Mouse (Mus musculus) brown adipose tissue, adult 24 weeks (tissue): ENCODE results near the gene Rab44. TPM values are rescaled to one million over a fixed set of nuclear protein-coding genes. Genes with fewer than 3 reads are reported as not detected.
A peak's percentile ranks its signal among the peaks of the same experiment; 100 is the strongest.
"Not testable (repeated sequence)": the region's sequence is repeated elsewhere in the genome, so short reads cannot be mapped to it uniquely, and the experiment has no call there.

Experiments used
- H3K27ac ChIP-seq: fragments of 200-500 bp; replicated peaks from 2 replicates; pipeline ENCODE4 v1.5.1; 2012; ENCODE audit warnings: low read depth, mild to moderate bottlenecking, low read length
- H3K4me1 ChIP-seq: fragments of 200-500 bp; 2 replicates; pipeline ENCODE4 v1.6.1; 2012; ENCODE audit warnings: low read length, mixed read lengths; ENCODE audit not compliant: control insufficient read depth, insufficient read depth, insufficient read length
- H3K4me3 ChIP-seq: fragments of 200-500 bp; 2 replicates; pipeline ENCODE4 v1.5.1; 2012; ENCODE audit warnings: low read depth, mild to moderate bottlenecking, low read length, moderate library complexity; ENCODE audit not compliant: insufficient read depth
- polyA plus RNA-seq: library from polyadenylated mRNA; stranded (reverse); fragments of >200 nt; gene quantifications from 2 replicates; pipeline ENCODE4 v1.2.4, GENCODE M21; 2012; ENCODE audit not compliant: missing spikeins, insufficient read depth, insufficient read length

Gene Rab44
- polyA plus RNA-seq = 0.32 TPM in 1 of 2 replicates, not detected in the other

DNA sequence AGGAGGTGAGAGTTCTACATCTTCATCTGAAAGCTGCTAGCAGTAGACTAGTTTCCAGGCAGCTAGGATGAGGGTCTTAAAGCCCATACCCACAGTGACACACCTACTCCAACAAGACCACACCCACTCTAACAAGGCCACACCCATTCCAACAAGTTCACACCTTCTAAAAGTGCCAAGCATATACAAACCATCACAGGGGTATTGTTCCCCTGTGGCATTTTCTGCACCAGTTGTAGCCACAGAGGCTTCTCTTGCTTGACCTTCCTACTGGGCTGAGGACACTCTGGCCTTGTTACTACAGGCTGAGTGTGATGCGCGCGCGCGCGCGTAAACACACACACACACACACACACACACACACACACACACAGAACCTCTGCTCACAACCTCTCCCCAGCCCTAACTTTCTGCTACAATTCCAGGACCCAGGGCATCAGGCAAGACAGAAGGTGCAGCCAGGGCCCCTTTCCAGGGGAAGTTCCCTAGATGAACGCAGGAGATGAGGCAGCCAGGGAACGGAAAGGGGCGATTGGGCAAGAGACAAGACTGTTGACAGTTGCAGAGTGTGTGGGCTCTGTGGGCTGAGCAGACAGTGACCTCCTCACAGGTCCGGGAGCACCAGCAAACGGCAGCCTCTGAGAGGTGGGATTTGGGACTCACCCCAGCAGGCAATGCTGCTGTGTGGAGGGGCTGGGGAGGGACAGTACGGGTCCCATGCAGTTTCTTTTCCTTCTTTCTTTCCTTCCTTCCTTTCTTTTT is at the start of gene Rab44:
Gene Rab44 (plus strand): TSS at position 555 of the 762 bp plus-strand sequence.
- no peak within 1 kb of the TSS for H3K4me3 ChIP-seq
- no peak within 1 kb of the TSS for H3K27ac ChIP-seq
- H3K4me1 ChIP-seq = peaks cover 3% of the 10 kb centered on the region; the same call in 1 of the 2 replicates

DNA sequence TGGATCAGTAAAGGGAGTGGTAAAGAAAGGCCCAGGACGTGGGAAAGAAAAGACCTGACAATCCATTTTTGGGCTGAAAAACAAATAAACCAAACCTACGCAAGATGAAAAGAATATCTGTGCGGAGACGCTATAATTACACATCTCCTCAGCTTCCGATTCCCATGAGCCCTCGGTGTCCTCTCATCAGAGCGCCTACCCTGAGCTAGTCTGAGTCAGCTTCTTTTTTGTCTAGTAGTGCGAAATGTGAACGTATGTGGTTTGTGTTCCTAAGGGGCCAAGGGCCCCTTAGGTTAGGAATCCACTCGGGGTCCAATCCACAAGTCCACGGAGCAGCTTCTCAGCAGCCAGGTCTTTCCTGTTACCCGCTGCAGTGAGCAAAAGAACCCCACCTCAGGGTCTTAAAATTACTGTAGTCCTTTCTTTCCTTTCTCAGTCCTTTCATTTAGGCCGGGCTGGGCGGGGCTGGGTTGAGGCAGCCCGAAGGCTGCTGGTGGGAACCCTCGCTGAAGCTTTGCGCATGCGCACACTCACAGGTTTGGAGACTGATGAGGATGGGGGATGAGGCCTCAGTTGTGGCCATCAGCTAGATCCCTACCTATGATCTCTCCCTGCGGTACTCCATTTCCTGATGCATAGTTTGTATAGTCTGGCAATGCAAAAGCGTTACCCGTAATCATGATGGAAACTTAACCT is 48.6 kb upstream of the Rab44 start:
- H3K27ac ChIP-seq = no peak overlapping the region
- peaks cover 7% of the 10 kb centered on the region for H3K4me1 ChIP-seq
- no peak overlapping the region for H3K4me3 ChIP-seq

DNA sequence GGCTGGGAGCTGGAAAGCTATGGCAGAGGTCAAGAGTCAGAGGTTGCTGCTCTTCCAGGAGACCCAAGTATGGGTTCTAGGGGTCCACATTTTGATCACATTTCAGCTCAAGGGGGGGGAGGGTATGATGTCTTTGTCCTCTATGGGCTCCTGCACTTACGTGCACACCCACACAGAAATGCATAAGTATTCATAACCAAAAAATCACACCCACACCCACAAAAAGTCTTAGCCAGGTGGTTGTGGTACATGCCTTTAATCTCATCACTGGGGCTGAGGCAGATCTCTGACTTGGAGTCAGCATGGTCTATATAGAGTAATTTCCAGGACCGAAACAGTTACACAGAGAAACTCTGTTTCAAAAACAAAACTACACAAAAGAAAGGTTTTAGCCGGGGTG is 48.0 kb upstream of the Rab44 start:
- no peak overlapping the region for H3K27ac ChIP-seq
- H3K4me3 ChIP-seq = no peak overlapping the region
- peaks cover 5% of the 10 kb centered on the region; the same call in 1 of the 2 replicates for H3K4me1 ChIP-seq

DNA sequence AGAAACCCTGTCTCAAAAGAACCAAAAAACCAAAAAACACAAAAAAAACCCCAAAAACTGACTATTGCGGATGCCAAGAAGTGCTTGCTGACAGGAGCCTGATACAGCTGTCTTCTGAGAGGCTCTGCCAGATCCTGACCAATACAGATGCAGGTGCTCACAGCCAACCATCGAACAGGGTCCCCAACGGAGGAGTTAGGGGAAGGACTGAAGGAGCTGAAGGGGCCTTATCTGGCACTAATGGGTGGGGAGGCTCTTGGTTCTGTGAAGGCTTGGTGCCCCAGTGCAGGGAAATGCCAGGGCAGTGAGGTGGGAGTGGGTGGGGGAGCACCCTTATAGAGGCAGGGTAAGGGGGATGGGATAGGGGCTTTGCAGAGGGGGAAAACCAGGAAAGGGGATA is 46.5 kb upstream of the Rab44 start:
- H3K4me3 ChIP-seq, H3K4me1 ChIP-seq, H3K27ac ChIP-seq: not testable (repeated sequence)

DNA sequence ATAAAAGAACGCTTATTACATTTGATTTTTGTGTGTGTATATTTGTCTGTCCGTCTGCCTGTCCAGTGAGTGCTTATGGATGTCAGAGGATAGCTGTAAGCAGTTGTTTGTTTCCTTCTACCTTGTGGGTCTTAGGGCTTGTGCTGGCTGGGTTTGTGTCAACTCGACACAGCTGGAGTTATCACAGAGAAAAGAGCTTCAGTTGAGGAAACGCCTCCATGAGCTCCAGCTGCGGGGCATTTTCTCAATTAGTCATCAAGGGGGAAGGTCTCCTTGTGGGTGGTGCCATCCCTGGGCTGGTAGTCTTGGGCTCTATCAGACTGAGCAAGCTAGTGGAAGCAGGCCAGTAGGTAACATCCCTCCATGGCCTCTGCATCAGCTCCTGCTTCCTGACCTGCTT is 46.1 kb upstream of the Rab44 start:
- no peak overlapping the region for H3K4me3 ChIP-seq
- 0 out of 2 replicates have a peak, but pooled peaks cover under 1% of the 10 kb centered on the region for H3K4me1 ChIP-seq
- no peak overlapping the region for H3K27ac ChIP-seq

DNA sequence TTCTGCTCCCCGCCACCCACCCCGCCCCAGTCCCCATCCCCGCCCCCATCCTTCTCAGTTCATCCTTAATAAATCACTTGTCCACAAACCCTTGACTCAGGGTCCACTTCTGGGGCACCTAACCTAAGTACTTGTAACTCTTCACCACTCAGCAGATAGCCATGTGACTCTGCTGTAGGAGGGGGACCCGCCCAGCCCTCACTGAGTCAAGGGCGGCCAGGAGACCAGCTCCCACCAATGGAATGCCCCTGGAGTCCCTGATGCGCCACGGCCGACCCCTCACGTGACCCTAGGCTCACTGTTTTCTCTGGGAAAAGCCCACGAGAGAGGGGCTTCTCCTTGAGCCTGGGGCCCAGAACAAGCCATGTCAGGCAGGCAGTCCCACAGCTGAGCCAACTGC is 44.9 kb upstream of the Rab44 start:
- Histone ChIP-seq H3K4me1 (0 out of 2 replicates have a peak, but pooled peaks cover 2% of the 10 kb centered on the region), H3K4me3 (no peak overlapping the region), H3K27ac (no peak overlapping the region)

DNA sequence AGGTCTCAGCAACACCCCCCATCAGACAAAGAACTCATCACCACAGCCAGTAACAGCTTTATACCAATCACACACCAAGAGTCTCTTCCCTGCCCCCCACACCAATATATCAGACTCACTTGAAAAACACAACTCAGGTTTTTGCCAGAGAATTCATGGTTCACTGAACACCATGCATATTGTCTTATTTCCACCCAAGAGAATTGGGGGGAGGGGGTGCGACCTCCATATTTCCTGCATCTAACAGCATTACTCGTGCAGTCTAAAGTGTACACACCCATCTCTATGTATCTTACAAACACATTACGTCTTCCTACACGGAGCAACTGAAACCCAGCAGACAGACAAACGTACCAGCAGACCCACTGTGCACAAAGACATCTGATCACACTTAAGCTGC is 42.1 kb upstream of the Rab44 start:
- Histone ChIP-seq H3K4me1 (0 out of 2 replicates have a peak, but pooled peaks cover 2% of the 10 kb centered on the region), H3K27ac (no peak overlapping the region), H3K4me3 (no peak overlapping the region)

DNA sequence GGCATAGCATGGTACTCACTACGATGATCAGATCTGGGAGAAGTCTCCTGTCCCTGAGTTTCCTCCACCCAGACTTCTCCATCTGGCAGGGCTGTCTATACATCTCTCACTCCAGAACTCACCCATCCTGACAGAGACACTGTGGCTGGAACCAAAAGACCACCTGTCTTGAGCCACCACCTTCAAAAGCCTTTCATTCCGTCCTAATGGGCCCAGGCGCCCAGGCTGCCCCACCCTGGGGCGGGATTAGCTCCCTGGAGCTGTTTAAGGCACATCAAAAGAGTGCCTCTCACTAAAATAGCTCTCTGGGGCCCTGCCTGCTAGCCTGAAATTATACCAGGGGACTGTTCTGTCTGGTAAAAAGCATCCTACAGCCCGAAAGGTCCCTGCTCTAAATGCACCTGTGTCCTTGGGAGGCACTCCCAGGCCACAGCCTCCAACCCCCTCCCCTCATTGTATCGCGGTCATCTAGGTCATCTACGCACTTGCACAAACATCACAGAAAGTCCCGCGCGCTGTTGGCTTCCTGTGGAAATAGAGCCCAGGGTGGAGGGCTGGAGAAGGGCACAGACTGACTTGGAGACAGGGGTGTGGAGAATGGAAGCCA is 41.1 kb upstream of the Rab44 start:
- Histone ChIP-seq H3K4me1 (peaks cover 4% of the 10 kb centered on the region; the same call in 1 of the 2 replicates), H3K27ac (no peak overlapping the region), H3K4me3 (no peak overlapping the region)

DNA sequence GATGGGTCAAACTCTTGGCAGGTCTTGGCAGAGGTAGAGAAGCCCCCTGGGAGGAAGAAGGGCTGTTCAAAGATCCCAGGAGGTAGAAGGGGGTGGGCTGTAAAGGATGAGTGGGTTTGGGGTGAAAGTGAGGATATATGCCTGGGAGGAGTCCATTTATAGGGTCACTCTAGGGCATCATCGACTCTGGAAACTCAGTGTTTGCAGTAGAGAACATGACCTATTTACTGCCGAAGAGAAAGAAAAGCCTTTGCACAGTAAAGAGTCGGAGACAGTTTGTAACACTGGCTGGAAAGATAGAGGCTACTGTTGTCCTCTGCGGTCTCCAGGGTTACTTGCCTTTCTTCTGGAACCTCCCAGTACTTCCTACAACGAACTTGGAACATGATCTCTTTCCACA is 40.6 kb upstream of the Rab44 start:
- H3K4me1 ChIP-seq = peaks cover 7% of the 10 kb centered on the region
- no peak overlapping the region for H3K27ac ChIP-seq
- no peak overlapping the region for H3K4me3 ChIP-seq

DNA sequence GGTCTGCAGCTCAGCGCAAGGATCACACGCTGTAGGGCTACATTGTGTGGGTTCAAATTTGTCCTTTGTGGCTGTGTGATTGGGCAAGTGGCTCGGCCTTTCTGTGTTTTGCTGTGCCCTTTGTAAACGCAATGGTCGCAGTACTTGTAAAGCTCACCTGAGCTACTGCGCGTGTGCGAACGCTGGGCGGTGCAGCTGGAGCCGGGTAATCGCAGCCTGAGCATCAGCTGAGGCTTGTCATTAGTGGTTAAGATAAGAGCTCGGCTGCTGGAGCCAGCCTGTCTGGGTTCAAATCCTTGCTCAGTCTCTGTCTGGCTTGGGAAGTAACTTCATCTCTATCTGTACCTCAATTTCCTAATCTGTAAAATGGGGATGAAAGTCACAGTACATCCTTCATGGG is 39.9 kb upstream of the Rab44 start:
- no peak overlapping the region for H3K4me3 ChIP-seq
- peaks cover 7% of the 10 kb centered on the region for H3K4me1 ChIP-seq
- H3K27ac ChIP-seq = no peak overlapping the region

DNA sequence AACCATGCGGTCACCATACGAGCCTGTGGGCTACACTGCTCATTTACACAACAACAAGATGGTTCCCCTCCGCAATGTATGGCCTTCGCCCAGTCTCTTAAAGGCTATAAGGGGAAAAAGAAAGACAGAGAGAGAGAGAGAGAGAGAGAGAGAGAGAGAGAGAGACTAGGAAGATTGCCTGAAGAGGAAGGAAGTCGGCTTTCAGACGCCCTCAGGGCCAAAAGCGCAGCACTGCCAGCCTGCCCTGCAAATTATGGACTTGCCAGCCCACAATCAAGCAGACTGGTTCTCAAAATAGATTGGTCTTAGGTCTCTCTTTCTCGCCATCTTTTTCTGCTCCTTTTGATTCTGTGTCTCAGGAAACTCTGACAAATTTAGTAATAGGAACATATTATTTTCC is 37.7 kb upstream of the Rab44 start:
- Histone ChIP-seq H3K4me1 (peaks cover 7% of the 10 kb centered on the region), H3K4me3 (no peak overlapping the region)

DNA sequence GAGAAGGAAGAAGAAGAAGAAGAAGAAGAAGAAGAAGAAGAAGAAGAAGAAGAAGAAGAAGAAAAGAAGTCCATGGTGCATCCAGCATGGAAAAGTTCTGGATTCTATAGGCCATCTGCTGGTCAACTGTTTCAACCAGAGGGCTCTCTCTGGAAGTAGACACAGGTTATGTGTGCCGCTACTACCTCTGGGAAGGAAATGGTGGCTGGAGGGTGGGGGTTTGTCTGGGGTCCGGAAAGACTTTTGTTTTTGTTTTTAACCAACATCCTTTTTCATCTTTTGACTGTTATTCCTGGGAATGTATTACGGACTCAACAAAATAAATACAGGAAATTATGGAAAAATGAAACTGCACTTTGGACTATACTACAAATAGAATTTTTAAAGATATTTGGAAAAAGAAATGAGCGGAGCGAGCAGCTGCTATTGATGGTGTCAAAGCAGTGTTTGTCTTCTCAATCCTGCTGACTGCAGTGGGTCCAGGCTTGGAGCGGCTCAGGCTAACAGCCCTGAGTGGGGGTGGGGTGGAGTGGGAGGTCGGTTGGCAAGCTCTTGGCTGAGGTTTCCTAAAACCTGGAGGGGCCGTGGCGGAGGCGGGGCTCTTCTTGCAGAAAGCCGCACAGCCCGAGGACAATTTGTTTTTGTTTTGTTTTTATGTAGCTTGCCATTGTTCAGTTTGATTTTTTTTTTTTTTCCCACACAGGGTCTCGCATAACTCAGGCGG is 36.0 kb upstream of the Rab44 start:
- Histone ChIP-seq H3K27ac (peak overlapping the region; percentile 42), H3K4me1 (peaks cover 7% of the 10 kb centered on the region), H3K4me3 (peak overlapping the region; percentile 58)

More for the DNA sequence above, 37.7 kb upstream of the Rab44 start:
- H3K27ac ChIP-seq = no peak overlapping the region

DNA sequence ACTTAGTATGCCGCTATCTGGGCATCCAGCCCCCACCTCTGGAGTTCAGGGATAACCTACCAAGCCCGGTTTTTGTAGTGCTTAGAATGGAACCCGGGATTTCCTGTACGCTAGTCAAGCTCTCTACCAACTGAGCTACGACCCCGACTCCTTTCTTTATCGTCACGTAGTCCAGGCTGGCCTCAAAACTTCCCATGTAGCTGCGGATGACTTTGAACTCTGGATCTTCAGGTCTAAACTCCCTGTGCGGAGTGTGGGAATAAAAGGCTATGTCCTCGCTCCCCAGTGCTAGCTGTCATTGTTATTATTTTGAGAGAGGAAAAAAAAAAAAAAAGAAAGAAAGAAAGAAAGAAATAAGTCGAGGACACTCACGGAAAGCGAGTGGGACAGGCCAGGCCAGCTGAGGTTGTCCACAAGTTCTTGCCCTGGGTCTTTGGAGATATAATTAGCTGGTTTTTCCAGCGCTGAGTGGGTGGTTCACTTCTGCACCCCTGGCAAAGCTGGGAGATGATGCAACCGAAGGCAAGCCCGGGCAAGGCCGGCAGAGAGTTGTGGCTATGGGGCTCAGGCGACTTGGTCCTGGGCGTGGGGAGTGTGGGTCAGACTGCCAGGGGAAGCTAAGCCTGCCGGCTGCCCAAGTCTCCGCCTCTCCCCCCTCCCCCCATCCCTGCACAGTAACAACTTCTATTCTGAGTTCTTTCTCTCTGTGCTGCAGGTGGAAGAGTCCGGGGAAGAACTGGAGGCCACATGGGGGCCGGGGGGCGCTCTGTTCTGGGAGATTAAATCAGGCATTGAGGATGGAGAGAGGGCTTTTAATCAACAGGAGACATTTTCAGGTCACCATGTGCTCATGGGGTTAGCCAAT is 35.2 kb upstream of the Rab44 start:
- Histone ChIP-seq H3K4me3 (peak overlapping the region; percentile 58), H3K27ac (peak overlapping the region; percentile 42)

More for the DNA sequence above, 35.2 kb upstream of the Rab44 start:
- peaks cover 4% of the 10 kb centered on the region for H3K4me1 ChIP-seq
